Mouse (Mus musculus): ENCODE results near the gene Gpt2.
A peak's percentile ranks its signal among the peaks of the same experiment; 100 is the strongest.

Gene Gpt2

DNA sequence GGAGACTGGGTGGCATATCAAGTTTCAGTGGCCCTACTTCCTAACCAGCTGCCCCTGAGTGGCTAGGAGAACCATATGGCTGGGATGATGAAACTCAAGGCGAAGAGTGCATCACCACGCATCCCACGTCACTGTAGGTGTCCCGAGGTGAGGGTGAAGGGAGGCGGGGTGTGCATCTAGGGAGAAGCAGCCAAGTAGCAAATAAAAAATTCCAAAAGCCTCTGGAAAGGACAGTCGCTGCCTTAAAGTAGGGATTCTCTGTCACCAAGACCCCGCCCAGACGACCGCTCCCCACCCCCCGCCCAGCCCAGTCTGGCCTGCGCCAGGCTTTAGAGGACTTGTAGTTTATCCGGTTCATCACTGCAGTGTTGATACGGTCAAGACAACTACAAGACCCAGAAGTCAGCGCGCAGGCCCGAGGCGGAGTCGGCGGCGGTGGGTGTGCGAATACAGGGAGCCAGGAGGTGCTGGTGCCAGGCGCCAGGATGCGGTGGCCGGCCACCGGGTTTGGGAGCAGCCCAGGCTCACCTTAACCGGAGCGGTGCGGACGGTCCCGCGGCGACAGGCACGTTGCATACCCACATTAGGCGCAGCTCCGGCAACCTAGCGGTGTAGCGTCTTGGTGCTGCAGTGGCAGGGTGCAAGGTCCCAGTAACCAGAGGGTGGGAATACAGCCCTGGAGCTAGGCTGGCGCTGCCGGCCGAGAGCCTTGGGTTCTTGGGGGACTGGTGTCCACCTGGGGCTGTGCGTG, at the start of gene Gpt2:
Gpt2 (plus strand) TSS at position 452 of the 751 bp plus-strand sequence.
- DNase-seq (ENCODE audit: low spot score) = peak; percentile 96

GRCm38 (mm10) chr8:85444092-85444491, 48.3 kb upstream of the Gpt2 start:
- DNase-seq (ENCODE audit: low spot score) = no peak

GRCm38 (mm10) chr8:85445936-85446685, 46.3 kb upstream of the Gpt2 start:
- no peak for DNase-seq (ENCODE audit: low spot score)

DNA sequence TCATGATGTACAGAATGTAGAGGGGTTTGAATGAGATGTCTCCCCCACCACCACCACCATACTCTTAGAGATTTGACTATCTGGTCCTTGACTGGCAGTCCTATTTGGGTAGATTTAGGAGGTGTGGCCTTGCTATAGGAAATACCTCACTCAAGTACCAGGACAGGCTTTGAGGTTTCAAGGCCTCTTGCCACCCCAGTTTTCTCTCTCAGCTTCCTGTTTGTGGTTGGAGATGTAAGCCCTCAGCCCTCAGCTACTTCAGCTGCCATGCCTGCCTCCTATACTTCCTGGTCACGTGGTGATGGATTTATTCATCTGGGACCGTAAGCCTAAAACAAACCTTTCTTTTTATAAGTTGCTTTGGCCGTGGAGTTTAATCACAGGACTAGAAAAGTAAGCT, 42.0 kb upstream of the Gpt2 start:
- DNase-seq (ENCODE audit: low spot score) = no peak

- DNase-seq (ENCODE audit: low spot score) = no peak
These were observed 40.0 kb upstream of the Gpt2 start for GRCm38 (mm10) chr8:85452328-85452727.

GRCm38 (mm10) chr8:85453256-85453655, 39.1 kb upstream of the Gpt2 start:
- no peak for DNase-seq (ENCODE audit: low spot score)

- no peak for DNase-seq (ENCODE audit: low spot score)
These were observed 37.6 kb upstream of the Gpt2 start for GRCm38 (mm10) chr8:85454750-85455149.

GRCm38 (mm10) chr8:85456536-85456935, 35.8 kb upstream of the Gpt2 start:
- DNase-seq (ENCODE audit: low spot score) = peak; percentile 71

DNA sequence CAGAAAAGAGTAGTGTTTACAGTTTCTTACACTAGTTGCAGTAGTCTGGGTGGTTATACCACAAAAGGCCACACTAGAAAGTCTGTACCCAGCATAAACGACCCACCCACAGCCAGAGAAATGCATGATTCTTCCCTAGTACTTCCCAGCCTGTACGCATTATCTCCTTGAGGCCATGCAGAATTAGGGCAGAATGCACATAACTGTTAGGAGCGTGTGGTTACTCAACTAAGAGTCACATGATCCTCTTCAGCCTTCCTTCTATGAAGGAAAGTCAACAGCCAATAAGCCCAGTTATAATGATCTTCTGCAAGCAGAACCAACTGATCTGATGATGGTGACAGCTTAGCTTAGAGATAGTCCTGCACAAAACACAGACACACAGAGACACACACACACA, 32.8 kb upstream of the Gpt2 start:
- no peak for DNase-seq (ENCODE audit: low spot score)

- DNase-seq (ENCODE audit: low spot score) = no peak
These were observed 31.6 kb upstream of the Gpt2 start for GRCm38 (mm10) chr8:85460804-85461203.

GRCm38 (mm10) chr8:85461377-85461776, 31.0 kb upstream of the Gpt2 start:
- DNase-seq (ENCODE audit: low spot score) = no peak

GRCm38 (mm10) chr8:85462441-85462840, 29.9 kb upstream of the Gpt2 start:
- no peak for DNase-seq (ENCODE audit: low spot score)

DNA sequence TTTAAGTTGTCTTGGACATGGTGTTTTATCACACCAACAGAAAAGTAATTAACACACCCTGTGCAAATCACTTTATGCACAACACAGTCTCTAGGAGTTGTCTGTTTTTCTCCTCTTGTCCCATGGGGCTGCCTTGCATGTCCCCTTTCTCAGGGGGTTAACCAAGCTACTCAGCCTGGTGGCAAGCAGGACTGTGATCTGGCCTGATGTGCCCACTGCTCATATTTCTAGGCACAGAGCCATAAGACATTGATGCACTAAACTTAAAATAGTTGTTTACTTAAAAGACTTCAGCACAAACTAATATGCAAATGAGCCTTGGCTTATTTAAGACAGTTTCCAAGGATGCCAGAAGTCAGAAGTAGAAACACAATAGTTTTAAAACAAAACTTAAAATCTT, 28.1 kb upstream of the Gpt2 start:
- DNase-seq (ENCODE audit: low spot score) = no peak

GRCm38 (mm10) chr8:85466056-85466455, 26.3 kb upstream of the Gpt2 start:
- no peak for DNase-seq (ENCODE audit: low spot score)

GRCm38 (mm10) chr8:85470753-85471152, 21.6 kb upstream of the Gpt2 start:
- DNase-seq (ENCODE audit: low spot score) = no peak

GRCm38 (mm10) chr8:85472800-85473199, 19.6 kb upstream of the Gpt2 start:
- DNase-seq (ENCODE audit: low spot score) = no peak

- DNase-seq (ENCODE audit: low spot score) = no peak
These were observed 19.1 kb upstream of the Gpt2 start for GRCm38 (mm10) chr8:85473246-85473645.

- no peak for DNase-seq (ENCODE audit: low spot score)
These were observed 17.5 kb upstream of the Gpt2 start for GRCm38 (mm10) chr8:85474924-85475323.

GRCm38 (mm10) chr8:85476970-85477545, 15.3 kb upstream of the Gpt2 start:
- no peak for DNase-seq (ENCODE audit: low spot score)

DNA sequence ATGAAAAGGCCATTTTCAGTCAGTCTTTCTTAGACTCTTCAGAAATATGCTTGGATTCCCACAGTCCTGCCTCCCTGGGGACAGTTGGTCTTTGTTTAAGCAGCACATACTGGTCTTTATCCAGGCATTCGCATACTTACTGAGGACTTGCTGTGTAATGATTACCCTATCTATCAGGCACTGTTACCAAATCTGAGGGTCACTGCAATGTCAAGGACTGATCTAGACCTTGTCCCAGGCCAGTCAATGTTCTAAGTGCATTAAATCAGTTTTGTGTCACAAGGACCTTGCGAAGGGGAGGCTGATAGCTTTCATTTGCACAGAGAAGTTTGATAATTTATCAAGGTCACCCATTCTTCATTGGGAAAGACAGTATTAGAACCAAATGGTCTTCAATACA, 14.0 kb upstream of the Gpt2 start:
- no peak for DNase-seq (ENCODE audit: low spot score)

GRCm38 (mm10) chr8:85479710-85480109, 12.7 kb upstream of the Gpt2 start:
- no peak for DNase-seq (ENCODE audit: low spot score)

GRCm38 (mm10) chr8:85481900-85482299, 10.5 kb upstream of the Gpt2 start:
- peak; percentile 42 for DNase-seq (ENCODE audit: low spot score)

DNA sequence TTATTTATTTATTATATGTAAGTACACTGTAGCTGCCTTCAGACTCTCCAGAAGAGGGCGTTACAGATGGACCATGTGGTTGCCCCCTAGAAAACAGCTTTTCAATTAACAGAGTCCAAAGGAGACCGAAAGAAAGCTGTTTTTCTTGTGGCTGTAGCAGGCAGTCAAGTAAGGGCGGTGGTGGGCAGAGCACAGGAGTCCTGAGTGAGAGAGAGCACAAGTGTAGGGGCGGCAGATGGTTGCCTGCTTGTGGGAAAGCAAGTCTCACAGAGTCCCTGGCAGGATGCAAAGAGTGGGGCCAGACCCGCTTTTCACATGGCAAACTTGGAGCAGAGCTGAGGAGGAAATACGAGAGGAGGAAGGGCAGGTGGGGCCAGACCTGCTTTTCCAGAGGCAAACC, 9.9 kb upstream of the Gpt2 start:
- peak; percentile 39 for DNase-seq (ENCODE audit: low spot score)
